Comparison of ENCODE assay signal across 29 mouse cellular contexts in genomic region chr3:27046313-27046712, GRCm38 (mm10).
"Had no signal": no experiment of that assay in that cellular context is flagged by ENCODE, and none has a peak within 500 bp of the region (broad histone marks: within the 10 kb centered on the region; RNA-seq: fewer than 3 reads in every experiment).

No protein-coding gene starts in this region.

- H3K9ac ChIP-seq: limb, embryonic 12.5 days; limb, embryonic 13.5 days; limb, embryonic 15.5 days; liver, embryonic 12.5 days; liver, embryonic 13.5 days; liver, embryonic 14.5 days; liver, embryonic 15.5 days; liver, postnatal 0 days; lung, embryonic 14.5 days; lung, embryonic 15.5 days; midbrain, embryonic 12.5 days; midbrain, embryonic 13.5 days; midbrain, embryonic 15.5 days had no signal

- H3K27me3 ChIP-seq: liver, embryonic 12.5 days; liver, embryonic 13.5 days; liver, embryonic 15.5 days; lung, embryonic 15.5 days; megakaryocyte, embryonic 14.5 days; midbrain, embryonic 12.5 days; midbrain, embryonic 13.5 days; midbrain, embryonic 15.5 days had no signal

- H3K4me2 ChIP-seq: limb, embryonic 12.5 days; limb, embryonic 13.5 days; limb, embryonic 15.5 days; liver, embryonic 11.5 days; liver, embryonic 12.5 days; liver, embryonic 13.5 days; liver, embryonic 15.5 days; lung, embryonic 14.5 days; lung, embryonic 15.5 days; midbrain, embryonic 11.5 days; midbrain, embryonic 12.5 days; midbrain, embryonic 13.5 days; midbrain, embryonic 15.5 days had no signal

- H3K4me1 ChIP-seq: limb, embryonic 10.5 days; limb, embryonic 12.5 days; limb, embryonic 13.5 days; limb, embryonic 15.5 days; liver, embryonic 12.5 days; liver, embryonic 13.5 days; liver, embryonic 15.5 days; lung, embryonic 15.5 days; midbrain, embryonic 10.5 days; midbrain, embryonic 12.5 days; midbrain, embryonic 13.5 days; midbrain, embryonic 15.5 days had no signal

- H3K27ac ChIP-seq: limb, embryonic 10.5 days; limb, embryonic 12.5 days; limb, embryonic 13.5 days; limb, embryonic 15.5 days; liver, embryonic 12.5 days; liver, embryonic 13.5 days; liver, embryonic 14.5 days; liver, embryonic 15.5 days; lung, embryonic 15.5 days; macrophage; midbrain, embryonic 10.5 days; midbrain, embryonic 12.5 days; midbrain, embryonic 13.5 days; midbrain, embryonic 15.5 days had no signal

- H3K4me3 ChIP-seq: limb, embryonic 10.5 days; limb, embryonic 12.5 days; limb, embryonic 13.5 days; limb, embryonic 15.5 days; liver, embryonic 12.5 days; liver, embryonic 13.5 days; liver, embryonic 15.5 days; lung, embryonic 15.5 days; megakaryocyte, embryonic 14.5 days; midbrain, embryonic 10.5 days; midbrain, embryonic 12.5 days; midbrain, embryonic 13.5 days; midbrain, embryonic 15.5 days; myocyte had no signal

- H3K36me3 ChIP-seq: limb, embryonic 10.5 days; limb, embryonic 12.5 days; limb, embryonic 13.5 days; limb, embryonic 15.5 days; liver, embryonic 12.5 days; liver, embryonic 13.5 days; liver, embryonic 15.5 days; lung, embryonic 15.5 days; midbrain, embryonic 10.5 days; midbrain, embryonic 12.5 days; midbrain, embryonic 13.5 days; midbrain, embryonic 15.5 days had no signal

- H3K9me3 ChIP-seq: limb, embryonic 10.5 days; limb, embryonic 12.5 days; limb, embryonic 13.5 days; limb, embryonic 15.5 days; liver, embryonic 12.5 days; liver, embryonic 13.5 days; liver, embryonic 15.5 days; lung, embryonic 15.5 days; midbrain, embryonic 10.5 days; midbrain, embryonic 12.5 days; midbrain, embryonic 13.5 days; midbrain, embryonic 15.5 days had no signal

- DNase-seq: left cerebral cortex, postnatal 4 days; liver; liver, embryonic 13.5 days; liver, postnatal 0 days; lung, adult 18-20 months; lung, adult 2 months; lung, embryonic 14.5 days; lung, postnatal 10 days; lung, postnatal 14 days; lung, postnatal 36 days; lung, postnatal 4 days; midbrain, embryonic 14.5 days had no signal
